Mouse (Mus musculus): Measurements from ENCODE around the gene Hexim2. TPM values are rescaled to one million over a fixed set of nuclear protein-coding genes. Genes with fewer than 3 reads are reported as not detected.

Hexim2 gene
- polyA plus RNA-seq, 1 experiment from 2014 or later, result 7.9 TPM

Other genes with a start within 250 kb of the Hexim2 start
- not detected in 2 replicates for gene Fam187a, start 247.3 kb upstream of the Hexim2 start, polyA plus RNA-seq (2016; fragmentation: Nextera tagmentation; extraction: Ambion mirVana)
- 0.05 and 0.09 TPM in 2 replicates for gene Gfap, start 231.5 kb upstream of the Hexim2 start, polyA plus RNA-seq (2016; fragmentation: Nextera tagmentation; extraction: Ambion mirVana)
- 7.7 and 12.1 TPM in 2 replicates for gene Kif18b, start 207.3 kb upstream of the Hexim2 start, polyA plus RNA-seq (2016; fragmentation: Nextera tagmentation; extraction: Ambion mirVana)
- gene C1ql1, start 185.7 kb upstream of the Hexim2 start, polyA plus RNA-seq (2016; fragmentation: Nextera tagmentation; extraction: Ambion mirVana), result 0.34 and 0.98 TPM in 2 replicates
- gene Nmt1, start 104.2 kb upstream of the Hexim2 start, polyA plus RNA-seq (2016; fragmentation: Nextera tagmentation; extraction: Ambion mirVana), result 58.4 and 59.0 TPM in 2 replicates
- 113 and 137 TPM in 2 replicates for gene Dcakd, start 104.1 kb upstream of the Hexim2 start, polyA plus RNA-seq (2016; fragmentation: Nextera tagmentation; extraction: Ambion mirVana)
- 3.6 and 4.8 TPM in 2 replicates for gene Plcd3, start 30.8 kb upstream of the Hexim2 start, polyA plus RNA-seq (2016; fragmentation: Nextera tagmentation; extraction: Ambion mirVana)
- gene Acbd4, start 30.7 kb upstream of the Hexim2 start, polyA plus RNA-seq (2016; fragmentation: Nextera tagmentation; extraction: Ambion mirVana), result 9.8 and 10.2 TPM in 2 replicates
- 1.8 and 2.8 TPM in 2 replicates for gene Hexim1, start 16.2 kb upstream of the Hexim2 start, polyA plus RNA-seq (2016; fragmentation: Nextera tagmentation; extraction: Ambion mirVana)
- 0.92 and 1.2 TPM in 2 replicates for gene Fmnl1, start 38.7 kb downstream of the Hexim2 start, polyA plus RNA-seq (2016; fragmentation: Nextera tagmentation; extraction: Ambion mirVana)
- 0.35 TPM in 1 of 2 replicates, not detected in the other for gene 1700023F06Rik, start 76.1 kb downstream of the Hexim2 start, polyA plus RNA-seq (2016; fragmentation: Nextera tagmentation; extraction: Ambion mirVana)
- gene Spata32, start 86.0 kb downstream of the Hexim2 start, polyA plus RNA-seq (2016; fragmentation: Nextera tagmentation; extraction: Ambion mirVana), result not detected in 2 replicates
- gene Map3k14, start 135.0 kb downstream of the Hexim2 start, polyA plus RNA-seq (2016; fragmentation: Nextera tagmentation; extraction: Ambion mirVana), result 1.7 and 2.1 TPM in 2 replicates
- gene Arhgap27, start 231.3 kb downstream of the Hexim2 start, polyA plus RNA-seq (2016; fragmentation: Nextera tagmentation; extraction: Ambion mirVana), result 5.7 and 6.0 TPM in 2 replicates

Measured in heart, embryonic 10.5 days (tissue).